Mouse (Mus musculus): Measurements from ENCODE around the gene Olfr551.
A peak's percentile ranks its signal among the peaks of the same experiment; 100 is the strongest.
"Not testable (repeated sequence)": the region's sequence is repeated elsewhere in the genome, so short reads cannot be mapped to it uniquely, and the experiment has no call there.

The Olfr551 gene

GRCm38 (mm10) chr7:102591786-102592185, at the start of gene Olfr551:
TSS of gene Olfr551 (minus strand) at chr7:102591886.
- DNase-seq (ENCODE audit: extremely low read depth, low read depth), result no peak

DNA sequence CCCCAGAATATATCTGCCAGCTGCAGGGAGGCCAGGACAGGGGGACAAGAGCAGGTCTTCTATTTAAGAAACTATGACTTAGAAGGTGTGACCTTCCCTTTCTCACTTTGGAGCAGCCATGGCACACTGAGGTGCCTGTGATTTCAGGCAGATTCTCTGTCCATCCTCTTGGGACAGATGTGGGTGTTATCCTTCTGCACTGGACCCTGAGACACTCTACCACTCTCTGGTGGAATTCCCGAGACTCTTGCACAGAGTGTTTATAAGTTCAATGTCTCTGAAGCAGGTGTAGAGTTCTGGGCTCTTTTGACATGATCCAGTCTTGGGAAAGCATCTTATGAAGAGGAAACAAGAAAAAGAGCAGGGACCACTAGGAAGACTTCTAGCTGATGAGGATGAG, 46.4 kb upstream of the Olfr551 start, which contains the start of gene Olfr554:
Gene Olfr554, plus strand, starts transcription at position 301 of the 400 bp plus-strand sequence.
- DNase-seq (ENCODE audit: extremely low read depth, low read depth), result no peak

DNA sequence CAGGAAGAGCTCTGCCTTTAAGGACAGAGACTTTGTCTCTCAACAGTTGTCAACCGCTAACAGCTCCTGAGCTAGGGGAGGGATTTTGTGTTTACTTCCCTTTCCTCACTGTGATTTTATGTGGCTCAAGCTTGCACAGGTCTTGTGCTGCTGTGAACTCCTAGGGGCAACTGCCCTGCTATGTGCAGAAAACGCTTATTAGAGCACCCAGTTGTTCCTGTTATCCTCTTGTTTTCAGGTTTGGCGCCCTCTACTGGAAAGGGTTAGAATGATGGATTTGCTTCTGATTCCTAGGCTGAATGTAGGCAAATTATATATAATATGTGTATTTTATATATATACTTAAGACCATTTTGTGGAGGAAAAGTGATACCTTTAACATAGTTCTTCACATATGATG, 45.0 kb upstream of the Olfr551 start:
- DNase-seq (ENCODE audit: extremely low read depth, low read depth), result peak; percentile 30

DNA sequence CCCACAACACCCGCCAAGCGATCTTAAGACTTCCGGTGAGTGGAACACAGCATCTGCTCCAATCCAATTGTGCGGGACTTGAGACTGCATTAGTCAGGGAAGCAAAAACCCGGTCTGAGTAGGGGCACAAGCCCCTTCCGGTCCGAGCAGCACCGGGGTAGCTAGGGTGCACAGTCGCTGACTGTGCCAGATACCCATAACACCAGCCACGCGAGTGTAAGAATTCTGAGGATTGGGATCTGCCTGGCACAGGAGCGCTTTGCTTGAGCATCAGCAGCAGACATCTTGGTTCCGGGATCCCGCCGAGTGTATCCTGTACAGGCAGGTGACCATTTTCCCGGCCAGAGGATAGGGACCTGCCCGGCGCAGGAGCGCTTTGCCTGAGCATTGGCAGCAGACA, 28.7 kb upstream of the Olfr551 start:
- DNase-seq (ENCODE audit: extremely low read depth, low read depth), result not testable (repeated sequence)

DNA sequence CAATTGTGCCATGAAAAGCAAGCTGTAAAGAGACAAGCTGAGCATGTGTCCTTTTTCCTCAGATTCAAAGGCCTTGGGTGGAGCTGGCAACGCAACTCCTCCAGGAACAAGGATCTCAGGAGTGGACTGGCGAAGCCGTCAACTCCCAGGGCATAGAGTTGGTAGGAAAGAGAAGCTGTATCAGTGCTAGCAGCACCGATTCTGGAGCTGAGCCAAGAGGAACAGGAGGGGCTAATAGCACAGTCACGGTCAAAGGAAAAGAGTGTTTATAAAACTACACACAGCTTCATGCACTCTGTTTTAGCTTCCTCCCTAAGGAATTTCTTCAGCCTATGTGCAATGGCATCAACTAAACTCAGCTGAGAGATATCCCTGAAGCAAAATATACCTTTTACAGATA, 27.9 kb upstream of the Olfr551 start:
- peak; percentile 25 for DNase-seq (ENCODE audit: extremely low read depth, low read depth)

DNA sequence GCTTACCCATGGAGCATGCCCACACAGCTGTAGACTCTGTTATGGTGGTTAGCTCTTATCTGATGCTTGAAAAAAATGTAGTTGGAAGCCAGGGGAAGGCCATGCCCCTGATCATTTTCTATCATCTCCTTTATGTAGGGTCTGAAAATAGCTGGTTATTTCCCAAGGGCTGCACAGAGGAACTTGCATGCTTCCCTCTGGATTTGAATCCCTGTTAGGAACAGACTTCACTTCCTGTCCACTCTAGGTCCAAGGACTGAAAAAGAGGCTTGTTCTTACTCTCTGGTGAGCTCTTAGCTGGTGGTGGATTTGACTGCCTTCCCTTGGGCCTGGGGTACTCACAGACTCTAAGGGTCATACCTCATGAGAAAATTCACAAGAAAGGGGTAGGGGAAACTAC, 26.4 kb upstream of the Olfr551 start, which contains the start of gene Olfr553:
Gene Olfr553, minus strand, starts transcription at position 101 of the 400 bp plus-strand sequence.
- DNase-seq (ENCODE audit: extremely low read depth, low read depth), result no peak

DNA sequence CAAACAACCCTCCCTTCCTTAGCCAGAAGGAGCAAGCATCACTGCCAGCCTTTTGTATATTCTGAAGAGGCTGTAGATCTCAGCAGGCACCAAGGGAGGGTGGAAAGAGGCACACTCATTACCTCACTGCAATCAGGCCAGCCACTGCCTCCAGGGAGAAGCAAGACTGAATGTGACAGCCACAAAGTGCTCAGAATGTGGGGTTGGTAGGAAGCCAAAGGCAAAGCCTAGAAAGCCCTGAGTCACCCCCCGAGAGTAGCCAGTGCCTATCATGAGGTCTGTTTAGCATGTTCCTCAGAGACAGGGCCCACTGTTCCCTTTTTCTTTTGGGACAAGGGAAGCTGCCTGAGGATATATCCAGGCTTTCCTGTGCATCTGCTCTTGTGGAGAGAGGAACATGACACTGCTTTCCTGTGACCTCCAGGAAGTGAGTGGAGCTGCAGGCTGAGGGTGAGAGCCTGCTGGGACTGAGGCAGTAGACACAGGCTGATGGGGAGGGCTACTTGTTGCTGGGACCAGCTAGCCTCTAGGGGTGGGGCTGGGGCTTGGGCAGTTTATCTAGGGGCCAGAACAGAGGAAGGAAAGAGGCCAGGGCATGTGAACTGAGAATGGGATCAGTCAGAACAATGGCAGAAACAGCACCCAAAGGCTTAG, 5.8 kb upstream of the Olfr551 start, which contains the start of gene Olfr552:
Gene Olfr552, plus strand, starts transcription at position 393 of the 654 bp plus-strand sequence.
- DNase-seq (ENCODE audit: extremely low read depth, low read depth), result no peak

GRCm38 (mm10) chr7:102575998-102576397, 15.7 kb downstream of the Olfr551 start:
- no peak for DNase-seq (ENCODE audit: extremely low read depth, low read depth)

GRCm38 (mm10) chr7:102573174-102573830, 18.4 kb downstream of the Olfr551 start:
- DNase-seq (ENCODE audit: extremely low read depth, low read depth), result no peak

- DNase-seq (ENCODE audit: extremely low read depth, low read depth), result no peak
Observed at GRCm38 (mm10) chr7:102571142-102571541, 20.5 kb downstream of the Olfr551 start, which contains the start of gene Olfr550. TSS of gene Olfr550 (plus strand) at chr7:102571442.

GRCm38 (mm10) chr7:102566219-102566618, 25.5 kb downstream of the Olfr551 start:
- no peak for DNase-seq (ENCODE audit: extremely low read depth, low read depth)

GRCm38 (mm10) chr7:102564999-102565997, 26.4 kb downstream of the Olfr551 start, which contains the start of gene Trim21:
TSS of gene Trim21 (minus strand) at chr7:102565486.
- peak; percentile 82 for DNase-seq (ENCODE audit: extremely low read depth, low read depth)

DNA sequence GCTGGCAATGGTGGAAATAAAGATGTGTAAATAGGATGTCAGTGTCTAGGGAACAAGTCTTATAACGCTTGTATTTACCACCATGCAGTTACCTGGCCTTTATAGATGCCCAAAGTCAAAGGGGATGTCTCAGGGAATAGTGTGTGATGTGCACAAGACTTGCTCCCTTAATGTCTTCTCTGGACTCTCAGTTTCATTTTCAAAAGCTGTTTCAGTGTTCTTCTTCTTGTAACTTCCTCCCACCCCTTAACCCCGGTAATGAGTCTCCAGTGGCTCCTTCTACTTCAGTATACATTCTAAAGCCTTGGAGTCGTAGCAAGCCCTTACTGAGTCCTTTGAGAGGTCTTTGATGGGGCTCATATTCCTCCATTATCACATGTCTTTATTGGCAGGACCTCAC, 38.4 kb downstream of the Olfr551 start:
- DNase-seq (ENCODE audit: extremely low read depth, low read depth), result no peak

GRCm38 (mm10) chr7:102549570-102549969, 42.1 kb downstream of the Olfr551 start, which contains the start of gene Olfr549:
TSS of gene Olfr549 (plus strand) at chr7:102549870.
- DNase-seq (ENCODE audit: extremely low read depth, low read depth), result no peak

- no peak for DNase-seq (ENCODE audit: extremely low read depth, low read depth)
Observed at GRCm38 (mm10) chr7:102541251-102541650, 50.4 kb downstream of the Olfr551 start.

- DNase-seq (ENCODE audit: extremely low read depth, low read depth), result no peak
Observed at GRCm38 (mm10) chr7:102540596-102540995, 51.1 kb downstream of the Olfr551 start, which contains the start of gene Olfr548-ps1. TSS of gene Olfr548-ps1 (plus strand) at chr7:102540896.

DNA sequence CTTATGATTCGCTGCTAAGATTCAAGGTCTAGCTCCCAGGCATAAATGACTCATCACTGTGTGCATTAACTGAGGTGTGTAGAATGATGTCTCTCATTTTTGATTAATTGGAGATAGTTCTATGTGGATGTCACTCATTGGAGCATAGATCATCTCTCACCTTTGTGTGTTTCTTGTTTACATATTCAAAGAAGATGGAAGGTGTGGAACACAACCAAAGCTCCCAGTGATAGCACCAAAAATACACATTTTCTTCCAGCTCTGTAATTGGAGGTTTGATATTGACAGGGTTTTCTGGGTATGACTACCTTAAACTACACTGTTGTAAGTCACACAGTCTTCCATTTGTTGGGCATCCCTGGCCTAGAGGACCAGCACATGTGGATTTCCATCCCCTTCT, 57.2 kb downstream of the Olfr551 start, which contains the start of gene Olfr547:
Gene Olfr547, plus strand, starts transcription at position 301 of the 400 bp plus-strand sequence.
- no peak for DNase-seq (ENCODE audit: extremely low read depth, low read depth)

Measured in MEL-GATA-1-ER (cell line).